Mouse (Mus musculus): ENCODE results near the gene Fitm1. TPM values are rescaled to one million over a fixed set of nuclear protein-coding genes. Genes with fewer than 3 reads are reported as not detected.

The Fitm1 gene
- total and polyA plus RNA-seq, 3 experiments: 0.07 TPM; not detected in 2

GRCm38 (mm10) chr14:55578668-55579269 lies 3.4 kb downstream of the Fitm1 start:
- peaks cover 6% of the 10 kb centered on the region for H3K79me2 ChIP-seq (ENCODE audit: control insufficient read depth, insufficient read depth, low read length, poor library complexity)
- H3K36me3 ChIP-seq (ENCODE audit: control insufficient read depth in 1 of 2, insufficient read depth in 2 of 2, low read length in 2 of 2): peaks cover 0 to 12% of the 10 kb centered on the region in 2 experiments; a peak in 2 of 4 replicates
- DNase-seq (ENCODE audit: low read depth, low spot score): peak; percentile 77
- TF ChIP-seq CHD2 (IDR thresholded peaks at IDR 0.05; ENCODE audit: low read length) (no peak), BHLHE40 (IDR thresholded peaks at IDR 0.05; ENCODE audit: borderline replicate concordance, low read depth, low read length) (no peak), MAZ (IDR thresholded peaks at IDR 0.05; ENCODE audit: low read depth, low read length) (no peak), GATA1 (IDR thresholded peaks at IDR 0.05; ENCODE audit: low read depth, low read length) (0 out of 2 replicates have a peak, but pooled peaks have one; percentile 15), GABPA (IDR thresholded peaks at IDR 0.05; ENCODE audit: low read depth, low read length) (no peak), MAX (IDR thresholded peaks at IDR 0.05; ENCODE audit: low read length) (no peak), CHD1 (IDR thresholded peaks at IDR 0.05; ENCODE audit: low read depth, low read length) (no peak), TAL1 (IDR thresholded peaks at IDR 0.05; ENCODE audit: low read length) (0 out of 2 replicates have a peak, but pooled peaks have one; percentile 17), SIN3A (IDR thresholded peaks at IDR 0.05; ENCODE audit: low read length) (peak; percentile 40; the same call in 1 of the 2 replicates), HCFC1 (IDR thresholded peaks at IDR 0.05; ENCODE audit: low read depth, low read length) (no peak), E2F4 (IDR thresholded peaks at IDR 0.05; ENCODE audit: borderline replicate concordance, low read depth, low read length) (no peak), MAFK (IDR thresholded peaks at IDR 0.05; ENCODE audit: borderline replicate concordance, low read depth, low read length) (no peak), UBTF (IDR thresholded peaks at IDR 0.05; ENCODE audit: borderline replicate concordance, insufficient read depth, low read depth, low read length) (no peak), ELF1 (IDR thresholded peaks at IDR 0.05; ENCODE audit: low read depth, low read length) (no peak), ZKSCAN1 (IDR thresholded peaks at IDR 0.05; ENCODE audit: low read depth, low read length) (no peak), ZC3H11A (IDR thresholded peaks at IDR 0.05; ENCODE audit: low read depth, low read length) (no peak), RCOR1 (IDR thresholded peaks at IDR 0.05; ENCODE audit: low read depth, low read length) (no peak), ETS1 (IDR thresholded peaks at IDR 0.05; ENCODE audit: low read depth, low read length) (no peak), NELFE (IDR thresholded peaks at IDR 0.05; ENCODE audit: low read depth, low read length) (no peak), CTCF (IDR thresholded peaks at IDR 0.05 in 2 of 3, conservative IDR thresholded peaks at IDR 0.05 in 1 of 3; ENCODE audit: control insufficient read depth in 1 of 3, insufficient read depth in 1 of 3, low read depth in 2 of 3, low read length in 3 of 3, poor library complexity in 1 of 3, severe bottlenecking in 1 of 3) (peak in 1 of 3 experiments; percentile 12; a peak in 2 of 6 replicates), TCF12 (IDR thresholded peaks at IDR 0.05; ENCODE audit: low read depth, low read length) (peak; percentile 21; the same call in 1 of the 2 replicates), ZNF384 (IDR thresholded peaks at IDR 0.05; ENCODE audit: low read depth, low read length) (no peak), POLR2AphosphoS5 (IDR thresholded peaks at IDR 0.05; ENCODE audit: borderline replicate concordance, low read depth, low read length) (no peak), MXI1 (IDR thresholded peaks at IDR 0.05; ENCODE audit: low read depth, low read length) (no peak; the same call in 1 of the 2 replicates), ZMIZ1 (IDR thresholded peaks at IDR 0.05; ENCODE audit: low read depth, low read length) (no peak), JUND (IDR thresholded peaks at IDR 0.05; ENCODE audit: low read depth, low read length) (no peak), EP300 (IDR thresholded peaks at IDR 0.05; ENCODE audit: low read depth in 1 of 2, low read length in 2 of 2) (no peak)
- no peaks in the 10 kb centered on the region for H3K9me3 ChIP-seq (replicated peaks; ENCODE audit: insufficient read depth, low read length)
- peak overlapping the region; percentile 48 for H3K27ac ChIP-seq (ENCODE audit: control insufficient read depth, low read depth, low read length)
- H3K27me3 ChIP-seq (ENCODE audit: control insufficient read depth in 1 of 2, insufficient read depth in 2 of 2, low read length in 2 of 2): no peaks in the 10 kb centered on the region
- peak overlapping the region; percentile 93 for H3K9ac ChIP-seq (ENCODE audit: control insufficient read depth, low read depth, low read length, poor library complexity, severe bottlenecking)
- peak overlapping the region; percentile 88 to 93 for H3K4me3 ChIP-seq (ENCODE audit: control insufficient read depth in 1 of 2, insufficient read depth in 1 of 2, low read depth in 2 of 2, low read length in 2 of 2)
- H3K4me1 ChIP-seq (ENCODE audit: control insufficient read depth in 1 of 2, insufficient read depth in 2 of 2, low read length in 2 of 2): peaks cover 3 to 18% of the 10 kb centered on the region in 2 experiments

Data from MEL (cell line).